Mouse (Mus musculus): ENCODE results near the gene Mpp1.

Mpp1 gene

DNA sequence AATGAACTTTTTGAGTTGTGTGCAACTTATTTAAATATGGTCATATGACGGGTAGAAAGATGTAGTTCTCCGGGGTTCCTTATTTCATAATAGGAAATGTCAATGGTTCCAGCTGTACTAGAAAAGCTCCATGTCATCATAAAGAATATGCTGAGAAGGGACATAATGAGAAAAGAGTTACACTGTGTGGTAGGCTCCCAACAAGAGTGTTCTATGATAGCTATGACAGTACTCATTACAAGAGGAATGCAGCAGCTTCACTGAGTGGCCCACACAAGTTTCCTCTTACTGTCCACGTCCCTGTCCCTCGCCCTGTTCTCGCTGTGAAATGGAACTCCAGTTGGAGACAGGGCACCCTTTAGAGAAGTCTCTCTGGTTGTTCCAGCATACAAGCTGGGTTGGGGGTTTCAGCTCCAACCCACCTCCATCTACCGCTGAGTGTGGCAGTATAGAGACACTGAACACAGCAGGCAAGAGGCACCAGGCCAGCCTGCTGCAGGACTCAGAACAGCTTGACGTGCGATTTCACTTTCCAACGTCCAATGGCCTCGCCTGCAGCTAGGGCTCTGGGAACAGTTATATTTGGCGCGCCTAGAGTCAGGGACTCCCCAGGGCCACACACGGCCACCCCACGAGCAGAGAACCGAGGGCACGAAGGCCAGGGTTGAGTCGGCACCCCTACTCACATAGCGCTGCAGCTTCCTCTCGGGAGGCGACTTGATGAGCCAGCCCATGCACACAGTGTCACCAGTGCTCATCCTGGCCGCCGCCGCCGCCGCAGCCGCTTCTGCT is 46.6 kb downstream of the Mpp1 start:
- no peak for DNase-seq

DNA sequence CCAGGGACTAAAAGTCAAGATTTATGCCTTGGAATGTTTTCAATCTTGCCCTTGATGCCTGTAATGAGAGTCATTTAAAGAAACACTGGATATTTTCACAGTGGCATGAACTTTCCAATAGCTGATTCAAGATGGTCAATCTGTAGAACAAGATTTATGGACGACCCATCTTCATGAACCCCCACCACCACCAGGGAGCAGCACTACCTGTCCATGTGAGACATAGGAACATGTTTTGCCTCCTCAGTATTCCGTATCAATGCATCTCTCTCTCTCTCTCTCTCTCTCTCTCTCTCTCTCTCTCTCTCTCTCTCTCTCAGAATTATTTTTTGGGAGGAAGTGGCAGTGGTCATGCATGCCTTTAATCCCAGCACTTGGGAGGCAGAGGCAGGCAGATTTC is 48.5 kb downstream of the Mpp1 start:
- DNase-seq: no peak
